Mouse (Mus musculus) G1E (cell line): ENCODE data around the gene Fhl3. TPM values are rescaled to one million over a fixed set of nuclear protein-coding genes. Genes with fewer than 3 reads are reported as not detected.

ENCODE experiments used
- ATAC-seq: 2 replicates; pipeline ENCODE4 v1.8.0; 2016; ENCODE audit warnings: mild to moderate bottlenecking; ENCODE audit not compliant: insufficient number of reproducible peaks, poor library complexity, low FRiP score, severe bottlenecking; ENCODE audit errors: extremely low read depth
- DNase-seq: peaks from one replicate; pipeline ENCODE4 v3.0.0; 2012; ENCODE audit warnings: low spot score
- H3K27me3 ChIP-seq: 2 replicates; pipeline ENCODE4 v1.6.1; 2012; ENCODE audit warnings: mild to moderate bottlenecking, low read length, inconsistent platforms; ENCODE audit not compliant: insufficient read depth
- H3K36me3 ChIP-seq: replicated peaks from 2 replicates; pipeline ENCODE3; 2012; ENCODE audit warnings: mild to moderate bottlenecking, inconsistent platforms
- H3K4me1 ChIP-seq: 2 replicates; pipeline ENCODE4 v1.6.1; 2012; ENCODE audit warnings: low read depth, low read length, inconsistent platforms, mixed read lengths; ENCODE audit not compliant: insufficient read depth
- H3K4me3 ChIP-seq: 2 replicates; pipeline ENCODE4 v1.5.1; 2012; ENCODE audit warnings: low read depth, mild to moderate bottlenecking, inconsistent platforms, low read length, moderate library complexity, mixed read lengths
- H3K9me3 ChIP-seq: replicated peaks from 2 replicates; pipeline ENCODE4 v1.6.1; 2012; ENCODE audit warnings: inconsistent platforms
- CTCF ChIP-seq: IDR thresholded peaks from 2 replicates; pipeline ENCODE4 v1.5.1; 2012; ENCODE audit warnings: low read depth, low read length, inconsistent platforms, mixed read lengths
- GATA1 ChIP-seq: IDR thresholded peaks from 2 replicates; pipeline ENCODE4 v1.6.1; 2012; ENCODE audit warnings: borderline replicate concordance, low read length, inconsistent platforms, mixed read lengths
- GATA2 ChIP-seq: IDR thresholded peaks from 2 replicates; pipeline ENCODE4 v1.6.1; 2012; ENCODE audit warnings: low read depth, low read length, inconsistent platforms, borderline replicate concordance
- POLR2AphosphoS5 ChIP-seq: IDR thresholded peaks from 2 replicates; pipeline ENCODE4 v1.6.1; 2012; ENCODE audit warnings: low read depth, low read length, inconsistent platforms; ENCODE audit not compliant: insufficient replicate concordance
- TAL1 ChIP-seq: conservative IDR thresholded peaks from 2 replicates; pipeline ENCODE4 v1.6.1; 2012; ENCODE audit warnings: low read depth, low read length, inconsistent platforms, mixed read lengths
- polyA plus RNA-seq: library from polyadenylated mRNA; stranded (reverse); fragments of >175 nt; gene quantifications from 2 replicates; pipeline ENCODE4 v1.2.3, GENCODE M21; 2012
- total RNA-seq, 2 experiments: library from RNA; stranded (forward) in 1 of 2; stranded (reverse) in 1 of 2; fragments of 200-1000 nt in 1 of 2; fragments of >200 nt in 1 of 2; fragmentation: Nextera tagmentation in 1 of 2; gene quantifications; 2 replicates each; pipeline ENCODE4 v1.2.3; 2014 to 2017

The Fhl3 gene
- total and polyA plus RNA-seq, 3 experiments: 15.2 to 27.6 (median 22.9) TPM

DNA sequence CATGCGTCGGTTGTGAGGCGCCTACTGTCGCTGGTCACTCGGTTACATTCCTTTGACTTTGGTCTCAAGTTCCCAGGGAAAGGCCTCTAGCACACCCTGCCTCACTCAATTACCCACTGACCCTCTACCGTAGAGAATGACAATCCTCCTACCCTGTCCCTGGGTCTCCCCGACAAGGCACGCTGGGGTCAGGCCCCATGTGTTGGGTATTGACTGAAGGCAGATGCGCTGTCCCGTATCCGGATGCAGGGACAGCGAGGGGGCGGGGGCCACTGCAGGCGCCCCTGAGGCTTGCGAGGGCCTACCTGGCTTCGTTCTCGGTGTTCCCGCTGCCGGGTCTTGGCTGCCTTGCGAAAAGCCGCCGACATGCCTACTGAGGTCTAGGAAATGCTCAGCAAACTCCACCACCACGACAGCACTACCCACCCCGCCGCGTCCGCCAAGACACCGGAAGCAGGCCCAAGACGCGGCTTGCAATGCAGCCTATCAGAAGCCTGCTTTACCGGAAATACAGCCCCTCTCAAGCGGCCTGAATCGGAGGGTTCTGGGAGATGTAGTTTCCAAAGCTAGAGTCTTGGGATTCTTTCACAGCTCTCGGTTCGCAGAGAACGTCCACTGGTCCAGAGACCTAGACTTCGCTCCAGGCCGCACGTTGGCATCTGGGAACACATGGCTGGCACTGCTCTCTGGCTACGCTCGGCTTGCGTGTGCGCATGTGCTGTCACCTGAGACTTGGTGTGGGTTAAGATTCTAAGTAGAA is 7.2 kb upstream of the Fhl3 start, which contains the start of gene Utp11:
TSS of gene Utp11 (minus strand) at position 466 of the 760 bp plus-strand sequence.
- ATAC-seq: peak; percentile 92
- H3K36me3 ChIP-seq: peaks cover 40% of the 10 kb centered on the region
- TF ChIP-seq POLR2AphosphoS5: no peak
- TF ChIP-seq TAL1: no peak
- TF ChIP-seq GATA2: no peak
- no peak for TF ChIP-seq CTCF
- TF ChIP-seq GATA1: no peak
- H3K9me3 ChIP-seq: no peaks in the 10 kb centered on the region
- peaks cover 55% of the 10 kb centered on the region for H3K4me1 ChIP-seq
- H3K4me3 ChIP-seq: peak within 1 kb of the TSS; percentile 90
- DNase-seq: peak; percentile 91
- H3K27me3 ChIP-seq: no peaks in the 10 kb centered on the region

DNA sequence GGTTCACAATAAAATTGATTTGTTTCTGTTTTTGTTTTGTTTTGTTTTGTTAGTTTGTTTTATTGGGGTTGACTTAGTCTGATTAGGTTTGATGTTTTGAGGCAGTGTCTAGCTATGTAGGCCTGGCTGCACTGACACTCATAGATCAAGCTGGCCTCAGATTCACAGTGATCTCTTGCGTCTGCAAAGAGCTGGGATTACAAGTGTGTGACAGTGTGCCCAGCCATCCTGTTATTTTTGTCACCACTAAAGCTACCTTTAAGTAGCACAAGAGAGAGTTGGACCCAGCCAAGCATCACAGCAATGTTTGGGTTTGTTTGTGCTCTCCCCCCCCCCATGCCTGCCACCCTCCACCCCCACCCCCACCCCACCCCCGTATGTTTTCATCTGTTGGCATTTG is 5.9 kb upstream of the Fhl3 start:
- no peak overlapping the region for H3K4me3 ChIP-seq
- ATAC-seq: no peak
- H3K36me3 ChIP-seq: peaks cover 39% of the 10 kb centered on the region
- no peak for TF ChIP-seq GATA2
- TF ChIP-seq POLR2AphosphoS5: no peak
- TF ChIP-seq GATA1: no peak
- no peak for TF ChIP-seq TAL1
- no peak for TF ChIP-seq CTCF
- H3K9me3 ChIP-seq: no peaks in the 10 kb centered on the region
- H3K27me3 ChIP-seq: no peaks in the 10 kb centered on the region
- H3K4me1 ChIP-seq: peaks cover 61% of the 10 kb centered on the region
- no peak for DNase-seq

DNA sequence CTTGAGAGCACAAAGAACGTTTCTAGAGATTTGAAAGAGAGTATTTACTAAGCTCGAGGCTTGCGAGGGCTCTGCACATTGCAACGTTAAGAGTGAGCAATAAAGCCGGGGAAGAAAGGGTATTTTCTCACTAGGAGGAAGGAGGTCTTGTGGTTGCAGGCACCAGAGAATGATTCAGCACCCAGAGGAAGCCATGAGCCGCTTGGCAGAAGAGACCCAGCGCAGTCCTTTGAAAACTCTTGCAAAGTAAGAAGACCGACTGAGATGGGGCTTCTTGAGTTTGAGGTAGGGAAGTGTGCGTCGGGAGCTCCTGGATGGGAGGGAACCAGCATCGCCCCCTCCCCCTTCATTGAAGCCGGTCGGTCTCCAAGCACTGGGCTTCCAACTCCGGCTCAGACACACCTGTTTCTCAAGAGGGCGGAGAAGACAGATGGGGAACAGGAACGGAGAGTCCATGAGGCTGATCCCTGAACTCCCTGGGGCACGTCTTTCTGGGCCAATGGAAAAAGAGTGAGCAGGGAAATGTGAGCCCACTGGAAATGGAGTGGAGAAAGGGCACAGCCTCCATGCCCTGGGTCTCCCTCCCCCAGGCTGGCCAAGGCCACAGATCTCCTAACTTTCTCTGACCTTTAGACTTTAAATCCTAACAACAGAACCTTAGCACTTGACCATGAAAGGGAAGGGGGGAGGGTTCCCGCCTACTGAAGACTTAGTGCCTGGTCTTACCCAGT is 4.5 kb upstream of the Fhl3 start:
- Histone ChIP-seq H3K4me1 (peaks cover 66% of the 10 kb centered on the region), H3K27me3 (no peaks in the 10 kb centered on the region), H3K4me3 (peak overlapping the region; percentile 70), H3K36me3 (peaks cover 27% of the 10 kb centered on the region), H3K9me3 (no peaks in the 10 kb centered on the region)
- TF ChIP-seq TAL1 (no peak), POLR2AphosphoS5 (no peak), GATA1 (no peak), GATA2 (no peak), CTCF (no peak)
- ATAC-seq: no peak
- peak; percentile 58 for DNase-seq

DNA sequence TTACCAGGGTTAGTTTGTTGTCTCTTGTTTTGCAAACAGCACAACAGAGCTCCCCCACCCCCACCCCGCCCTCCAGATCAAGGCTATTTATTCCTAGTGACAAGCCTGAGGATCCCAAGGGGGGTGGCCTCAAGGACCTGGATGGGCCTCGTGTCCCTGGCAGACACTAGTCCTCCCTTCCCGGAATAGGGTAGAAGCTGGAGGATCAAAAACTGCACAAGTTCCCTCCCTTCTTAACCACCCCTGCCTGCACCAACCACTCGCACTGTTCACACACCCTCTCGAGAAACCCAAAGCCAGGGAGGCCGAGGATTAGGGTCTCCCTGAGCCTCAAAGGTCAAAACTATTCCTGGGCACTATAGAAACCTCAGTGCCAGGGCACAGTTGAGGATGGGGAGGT is 710 bp upstream of the Fhl3 start:
- Histone ChIP-seq H3K4me3 (peak overlapping the region; percentile 81; the same call in 1 of the 2 replicates), H3K9me3 (no peaks in the 10 kb centered on the region), H3K4me1 (peaks cover 75% of the 10 kb centered on the region), H3K36me3 (peaks cover 33% of the 10 kb centered on the region), H3K27me3 (no peaks in the 10 kb centered on the region)
- TF ChIP-seq POLR2AphosphoS5: no peak
- TF ChIP-seq CTCF: no peak
- TF ChIP-seq GATA1: no peak
- no peak for TF ChIP-seq TAL1
- TF ChIP-seq GATA2: no peak
- DNase-seq (no peak), ATAC-seq (no peak)

DNA sequence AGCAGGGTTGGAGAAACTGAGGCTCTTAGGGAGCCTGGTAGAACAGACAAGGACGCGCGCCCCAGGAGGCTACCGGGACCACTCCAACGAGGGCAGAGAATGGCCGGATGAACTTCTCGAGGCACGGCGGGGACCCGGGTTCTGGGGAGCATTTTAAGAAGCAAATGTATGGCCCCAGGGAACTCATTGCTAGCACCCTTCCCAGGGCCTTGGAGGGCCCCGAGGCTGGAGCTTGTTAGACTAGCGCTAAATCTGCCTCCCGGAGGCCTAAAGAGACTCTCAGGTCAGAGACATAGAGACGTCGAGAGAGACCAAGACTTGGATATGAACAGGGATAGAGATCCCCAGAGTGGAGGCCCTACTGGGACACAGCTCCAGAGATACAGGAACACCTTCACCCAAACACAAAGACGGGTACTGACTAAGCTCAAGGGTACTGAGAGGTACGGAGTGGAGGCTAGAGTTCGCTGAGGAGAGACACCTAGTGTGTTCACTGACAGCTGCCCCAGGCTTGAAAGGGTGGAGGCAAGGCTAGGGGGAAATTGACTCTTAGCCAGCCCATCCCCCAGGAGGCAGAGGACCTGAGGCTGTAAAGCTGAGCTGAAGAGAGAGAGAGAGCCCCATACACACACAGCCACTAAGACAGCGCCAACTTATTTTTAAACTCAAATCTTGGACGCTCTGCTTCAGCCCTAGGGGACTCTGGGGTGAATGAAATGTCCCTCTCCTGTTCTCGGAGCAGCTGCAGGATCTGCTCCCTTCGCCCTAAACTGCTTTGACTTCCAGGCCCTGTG is 748 bp downstream of the Fhl3 start:
- no peaks in the 10 kb centered on the region for H3K9me3 ChIP-seq
- H3K4me3 ChIP-seq: peak overlapping the region; percentile 81
- H3K27me3 ChIP-seq: no peaks in the 10 kb centered on the region
- peaks cover 75% of the 10 kb centered on the region for H3K4me1 ChIP-seq
- peaks cover 48% of the 10 kb centered on the region for H3K36me3 ChIP-seq
- TF ChIP-seq TAL1: no peak
- ATAC-seq (peak; percentile 42; the same call in 1 of the 2 replicates), DNase-seq (peak; percentile 54)

DNA sequence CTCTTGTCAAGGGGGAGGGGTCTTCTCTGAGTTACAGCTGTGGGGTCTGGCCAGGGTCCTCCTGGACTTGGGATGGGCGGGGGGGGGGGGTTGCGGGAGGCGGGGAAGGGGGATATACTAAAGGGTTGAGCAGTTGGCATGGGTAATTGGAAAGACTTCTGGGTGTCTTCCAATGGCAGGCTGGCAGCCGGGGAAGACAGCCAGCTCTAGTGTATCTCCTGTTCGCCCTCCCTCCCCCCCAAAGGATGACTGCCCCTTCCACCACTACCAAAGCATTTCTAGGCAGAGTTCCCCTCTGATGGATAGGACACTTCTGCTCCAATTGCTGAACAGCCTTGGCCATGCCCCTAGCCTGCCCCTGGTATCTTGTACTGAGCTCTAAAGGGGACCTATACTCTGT is 1.4 kb downstream of the Fhl3 start:
- Histone ChIP-seq H3K4me1 (peaks cover 70% of the 10 kb centered on the region), H3K9me3 (no peaks in the 10 kb centered on the region), H3K36me3 (peaks cover 54% of the 10 kb centered on the region), H3K4me3 (peak overlapping the region; percentile 81; the same call in 1 of the 2 replicates), H3K27me3 (no peaks in the 10 kb centered on the region)
- DNase-seq (no peak), ATAC-seq (no peak)
- TF ChIP-seq GATA1 (no peak), TAL1 (no peak), CTCF (no peak), POLR2AphosphoS5 (no peak)
